In genomic region chr7:34704401-34704800, GRCm38 (mm10) we compare ENCODE assay signal across 19 mouse cellular contexts. TPM values are rescaled to one million over a fixed set of nuclear protein-coding genes. Genes with fewer than 3 reads are reported as not detected.
DNase-seq lines count a peak whose midpoint lies in the region; ATAC-seq and TF ChIP-seq lines count a peak whose summit lies in the region.
"Had no signal": no experiment of that assay in that cellular context is flagged by ENCODE, and none has a peak within 500 bp of the region (broad histone marks: within the 10 kb centered on the region; RNA-seq: fewer than 3 reads in every experiment).

No protein-coding gene starts in this region.

- no peak for TF ChIP-seq POLR2A in liver, adult 2 months (IDR thresholded peaks at IDR 0.05; ENCODE audit: extremely low read depth, insufficient read depth, low read length)

- peaks cover 15% of the 10 kb centered on the region for H3K4me1 ChIP-seq in forebrain, embryonic 10.5 days
- peaks cover 13% of the 10 kb centered on the region for H3K4me1 ChIP-seq in forebrain, embryonic 12.5 days
- no peaks in the 10 kb centered on the region for H3K4me1 ChIP-seq in liver, adult 2 months (ENCODE audit: control insufficient read depth, insufficient read depth, low read length)
- H3K4me1 ChIP-seq in intestine, postnatal 0 days (replicated peaks; ENCODE audit: control insufficient read depth, insufficient read depth, low read length): no peaks in the 10 kb centered on the region
- H3K4me1 ChIP-seq in stomach, embryonic 16.5 days (ENCODE audit: control insufficient read depth, insufficient read depth, low read length): peaks cover 4% of the 10 kb centered on the region; the same call in 1 of the 2 replicates
- H3K4me1 ChIP-seq: liver, embryonic 13.5 days had no signal

- no peak for TF ChIP-seq CTCF in liver, adult 2 months (IDR thresholded peaks at IDR 0.05; ENCODE audit: low read depth, low read length)
- 0 out of 2 replicates have a peak, but pooled peaks have one; percentile 1 for TF ChIP-seq CTCF in intestine, postnatal 0 days (IDR thresholded peaks at IDR 0.05; ENCODE audit: low read depth)

- H3K4me2 ChIP-seq in forebrain, embryonic 12.5 days: no peak overlapping the region
- H3K4me2 ChIP-seq in intestine, postnatal 0 days (replicated peaks; ENCODE audit: low read depth): no peak overlapping the region
- H3K4me2 ChIP-seq in stomach, embryonic 16.5 days (ENCODE audit: low read depth, low read length): no peak overlapping the region
- H3K4me2 ChIP-seq: forebrain, embryonic 15.5 days; hindbrain, embryonic 12.5 days; liver, embryonic 13.5 days; midbrain, embryonic 13.5 days; neural tube, embryonic 13.5 days had no signal

- ATAC-seq in forebrain, embryonic 12.5 days (ENCODE audit: low FRiP score): no peak
- peak; percentile 51 for ATAC-seq in intestine, postnatal 0 days
- peak; percentile 70; the same call in 1 of the 2 replicates for ATAC-seq in stomach, embryonic 16.5 days (ENCODE audit: insufficient read depth, low FRiP score)
- ATAC-seq: CD4-positive, CD25-positive, alpha-beta regulatory T cell, adult 4 months; forebrain, embryonic 15.5 days; inflammation-experienced regulatory T-cells, adult 6 months; midbrain, embryonic 13.5 days had no signal

- intact Hi-C loops in gastrocnemius, postnatal 14 days (cut with DNase I; ENCODE audit: low total_unique reads): no loop called here

- no peaks in the 10 kb centered on the region for H3K79me2 ChIP-seq in liver, adult 2 months (ENCODE audit: control insufficient read depth, insufficient read depth, low read length)

- DNase-seq in forebrain, embryonic 10.5 days (ENCODE audit: extremely low spot score, low spot score): no peak
- DNase-seq in liver, adult 2 months (ENCODE audit: extremely low read depth, low read depth, low spot score): peak; percentile 15
- no peak for DNase-seq in liver
- DNase-seq in right cerebral cortex, postnatal 14 days: no peak
- no peak for DNase-seq in gastrocnemius, postnatal 14 days
- DNase-seq: adrenal gland, postnatal 25 days; cerebellum, adult 11-12 months; liver, embryonic 13.5 days had no signal

- H3K9ac ChIP-seq in forebrain, embryonic 12.5 days: no peak overlapping the region
- H3K9ac ChIP-seq in liver, adult 2 months (ENCODE audit: low read depth, low read length): no peak overlapping the region
- H3K9ac ChIP-seq in intestine, postnatal 0 days (ENCODE audit: low read depth, low read length): no peak overlapping the region
- no peak overlapping the region for H3K9ac ChIP-seq in stomach, embryonic 16.5 days (ENCODE audit: low read length)
- H3K9ac ChIP-seq: forebrain, embryonic 15.5 days; hindbrain, embryonic 12.5 days; liver, embryonic 13.5 days; midbrain, embryonic 13.5 days; neural tube, embryonic 13.5 days had no signal

- 0 out of 2 replicates have a peak overlapping the region, but pooled peaks have one; percentile 2 for H3K27ac ChIP-seq in forebrain, embryonic 10.5 days
- no peak overlapping the region for H3K27ac ChIP-seq in forebrain, embryonic 12.5 days
- H3K27ac ChIP-seq in liver, adult 2 months (replicated peaks; ENCODE audit: insufficient read depth, low read depth, low read length): no peak overlapping the region
- no peak overlapping the region for H3K27ac ChIP-seq in intestine, postnatal 0 days (ENCODE audit: low read depth, low read length)
- H3K27ac ChIP-seq in stomach, embryonic 16.5 days (ENCODE audit: low read length): no peak overlapping the region
- H3K27ac ChIP-seq: forebrain, embryonic 15.5 days; hindbrain, embryonic 12.5 days; limb, embryonic 10.5 days; liver, embryonic 13.5 days; midbrain, embryonic 13.5 days had no signal

- H3K36me3 ChIP-seq in forebrain, embryonic 10.5 days (replicated peaks): no peaks in the 10 kb centered on the region
- no peaks in the 10 kb centered on the region for H3K36me3 ChIP-seq in forebrain, embryonic 12.5 days (replicated peaks)
- no peaks in the 10 kb centered on the region for H3K36me3 ChIP-seq in liver, adult 2 months (ENCODE audit: control insufficient read depth, insufficient read depth, low read length)
- no peaks in the 10 kb centered on the region for H3K36me3 ChIP-seq in intestine, postnatal 0 days (ENCODE audit: control insufficient read depth, insufficient read depth)
- H3K36me3 ChIP-seq in stomach, embryonic 16.5 days (ENCODE audit: control insufficient read depth, insufficient read depth, low read length): no peaks in the 10 kb centered on the region
- H3K36me3 ChIP-seq: forebrain, embryonic 15.5 days; hindbrain, embryonic 12.5 days; limb, embryonic 10.5 days; liver, embryonic 13.5 days; midbrain, embryonic 13.5 days; neural tube, embryonic 13.5 days had no signal

- H3K4me3 ChIP-seq in forebrain, embryonic 10.5 days: no peak overlapping the region
- H3K4me3 ChIP-seq in forebrain, embryonic 12.5 days (replicated peaks): no peak overlapping the region
- H3K4me3 ChIP-seq in liver, adult 2 months (ENCODE audit: insufficient read depth, low read depth, low read length): no peak overlapping the region
- H3K4me3 ChIP-seq in intestine, postnatal 0 days (ENCODE audit: low read depth, low read length): no peak overlapping the region
- no peak overlapping the region for H3K4me3 ChIP-seq in stomach, embryonic 16.5 days (replicated peaks; ENCODE audit: low read length)
- H3K4me3 ChIP-seq: erythroblast, embryonic 14.5 days; forebrain, embryonic 15.5 days; hindbrain, embryonic 12.5 days; limb, embryonic 10.5 days; liver, embryonic 13.5 days; midbrain, embryonic 13.5 days; neural tube, embryonic 13.5 days had no signal

- 49% methylated on average over 4 of the region's 4 CpGs for WGBS in forebrain, embryonic 10.5 days
- WGBS in forebrain, embryonic 12.5 days: 34% methylated on average over 4 of the region's 4 CpGs
- WGBS in liver, adult 2 months: 27% methylated on average over 4 of the region's 4 CpGs
- 18% methylated on average over 4 of the region's 4 CpGs for WGBS in intestine, postnatal 0 days
- 30% methylated on average over 4 of the region's 4 CpGs for WGBS in stomach, embryonic 16.5 days

- H3K27me3 ChIP-seq in forebrain, embryonic 10.5 days (ENCODE audit: poor library complexity, severe bottlenecking): no peaks in the 10 kb centered on the region
- no peaks in the 10 kb centered on the region for H3K27me3 ChIP-seq in forebrain, embryonic 12.5 days
- H3K27me3 ChIP-seq in liver, adult 2 months (ENCODE audit: control insufficient read depth, insufficient read depth, low read length): no peaks in the 10 kb centered on the region
- H3K27me3 ChIP-seq in intestine, postnatal 0 days (replicated peaks; ENCODE audit: control insufficient read depth, insufficient read depth, low read length): no peaks in the 10 kb centered on the region
- H3K27me3 ChIP-seq in stomach, embryonic 16.5 days (ENCODE audit: control insufficient read depth, insufficient read depth, low read length): no peaks in the 10 kb centered on the region
- H3K27me3 ChIP-seq: forebrain, embryonic 15.5 days; hindbrain, embryonic 12.5 days; liver, embryonic 13.5 days; midbrain, embryonic 13.5 days; neural tube, embryonic 13.5 days had no signal

- H3K9me3 ChIP-seq in forebrain, embryonic 10.5 days: peaks cover 8% of the 10 kb centered on the region; the same call in 1 of the 2 replicates
- no peaks in the 10 kb centered on the region for H3K9me3 ChIP-seq in forebrain, embryonic 12.5 days
- no peaks in the 10 kb centered on the region for H3K9me3 ChIP-seq in intestine, postnatal 0 days (ENCODE audit: control insufficient read depth)
- H3K9me3 ChIP-seq in stomach, embryonic 16.5 days (replicated peaks; ENCODE audit: control insufficient read depth, low read length): no peaks in the 10 kb centered on the region
- H3K9me3 ChIP-seq: forebrain, embryonic 15.5 days; hindbrain, embryonic 12.5 days; limb, embryonic 10.5 days; liver, embryonic 13.5 days; midbrain, embryonic 13.5 days had no signal

RNA-seq across cellular contexts. Expression of gene Kctd15, which starts 47.9 kb away (rescaled TPM):
- polyA plus RNA-seq in forebrain, embryonic 10.5 days (2016; fragmentation: Nextera tagmentation; extraction: Ambion mirVana): 57.1 and 61.0 TPM in 2 replicates
- polyA plus RNA-seq in forebrain, embryonic 12.5 days (2016; fragmentation: Nextera tagmentation; extraction: Ambion mirVana): 37.9 and 38.1 TPM in 2 replicates
- 2.5 and 2.7 TPM in 2 replicates for total RNA-seq in liver, adult 2 months (2014; rRNA removed)
- polyA plus RNA-seq in liver, adult 2 months (2012; rRNA removed): 7.3 and 10.7 TPM in 2 replicates
- 6.7 and 6.9 TPM in 2 replicates for polyA plus RNA-seq in intestine, postnatal 0 days (2015; fragmentation: Nextera tagmentation; extraction: Ambion mirVana)
- 18.5 and 26.0 TPM in 2 replicates for polyA plus RNA-seq in stomach, embryonic 16.5 days (2015; fragmentation: Nextera tagmentation; extraction: Ambion mirVana)
- total RNA-seq in gastrocnemius, postnatal 14 days (2021): 10 to 100 TPM; 22.2 to 32.6 TPM
- polyA plus RNA-seq: CD4-positive, CD25-positive, alpha-beta regulatory T cell, adult 4 months; erythroblast, embryonic 14.5 days; inflammation-experienced regulatory T-cells, adult 6 months had no signal
